ENCODE assay signal across 9 mouse cellular contexts in genomic region chr6:127122221-127122806, GRCm38 (mm10). TPM values are rescaled to one million over a fixed set of nuclear protein-coding genes. Genes with fewer than 3 reads are reported as not detected.
DNase-seq lines count a peak whose midpoint lies in the region; ATAC-seq lines count a peak whose summit lies in the region.
"Had no signal": no experiment of that assay in that cellular context is flagged by ENCODE, and none has a peak within 500 bp of the region (broad histone marks: within the 10 kb centered on the region; RNA-seq: fewer than 3 reads in every experiment).

No protein-coding gene starts in this region.

- 74% methylated on average over 4 of the region's 4 CpGs for WGBS in heart, embryonic 16.5 days
- 87% methylated on average over 4 of the region's 4 CpGs for WGBS in midbrain, embryonic 14.5 days
- 84% methylated on average over 4 of the region's 4 CpGs for whole genome bisulfite sequencing in midbrain, embryonic 16.5 days
- 81% methylated on average over 4 of the region's 4 CpGs for WGBS in stomach, embryonic 14.5 days

- H3K36me3 ChIP-seq in heart, embryonic 16.5 days (ENCODE audit: control insufficient read depth, insufficient read depth), result no peaks in the 10 kb centered on the region
- H3K36me3 ChIP-seq in midbrain, embryonic 14.5 days (ENCODE audit: control insufficient read depth, insufficient read depth, low read length), result no peaks in the 10 kb centered on the region
- H3K36me3 ChIP-seq in midbrain, embryonic 16.5 days (ENCODE audit: control insufficient read depth, insufficient read depth, low read length), result no peaks in the 10 kb centered on the region
- peaks cover 6% of the 10 kb centered on the region; the same call in 1 of the 2 replicates for H3K36me3 ChIP-seq in stomach, embryonic 14.5 days (ENCODE audit: control insufficient read depth, insufficient read depth, low read length)

- H3K27me3 ChIP-seq in heart, embryonic 16.5 days (ENCODE audit: control insufficient read depth, insufficient read depth, low read length), result no peaks in the 10 kb centered on the region
- H3K27me3 ChIP-seq in midbrain, embryonic 14.5 days (ENCODE audit: control insufficient read depth, insufficient read depth, low read length), result no peaks in the 10 kb centered on the region
- H3K27me3 ChIP-seq in midbrain, embryonic 16.5 days (ENCODE audit: control insufficient read depth, insufficient read depth, low read depth, low read length), result no peaks in the 10 kb centered on the region
- no peaks in the 10 kb centered on the region for H3K27me3 ChIP-seq in stomach, embryonic 14.5 days (ENCODE audit: control insufficient read depth, insufficient read depth, low read length)

- H3K4me2 ChIP-seq in heart, embryonic 16.5 days (ENCODE audit: low read depth, low read length), result no peak overlapping the region
- no peak overlapping the region for H3K4me2 ChIP-seq in midbrain, embryonic 14.5 days (ENCODE audit: low read length)
- H3K4me2 ChIP-seq in midbrain, embryonic 16.5 days (ENCODE audit: low read length), result no peak overlapping the region
- H3K4me2 ChIP-seq in stomach, embryonic 14.5 days (replicated peaks; ENCODE audit: low read depth, low read length), result no peak overlapping the region

- H3K9ac ChIP-seq in heart, embryonic 16.5 days (ENCODE audit: low read length), result no peak overlapping the region
- no peak overlapping the region for H3K9ac ChIP-seq in midbrain, embryonic 14.5 days (replicated peaks; ENCODE audit: low read length)
- H3K9ac ChIP-seq in midbrain, embryonic 16.5 days (ENCODE audit: low read depth, low read length), result no peak overlapping the region
- H3K9ac ChIP-seq in stomach, embryonic 14.5 days (replicated peaks; ENCODE audit: low read depth, low read length), result no peak overlapping the region

- no peak overlapping the region for H3K27ac ChIP-seq in heart, embryonic 16.5 days (ENCODE audit: low read length)
- no peak overlapping the region for H3K27ac ChIP-seq in midbrain, embryonic 14.5 days (replicated peaks; ENCODE audit: low read depth, low read length)
- H3K27ac ChIP-seq in midbrain, embryonic 16.5 days (ENCODE audit: low read length), result no peak overlapping the region
- H3K27ac ChIP-seq in stomach, embryonic 14.5 days (ENCODE audit: low read length), result no peak overlapping the region

- no peaks in the 10 kb centered on the region for H3K4me1 ChIP-seq in heart, embryonic 16.5 days (ENCODE audit: control insufficient read depth, insufficient read depth, low read length)
- H3K4me1 ChIP-seq in midbrain, embryonic 14.5 days (ENCODE audit: control insufficient read depth, insufficient read depth, low read length), result no peaks in the 10 kb centered on the region
- H3K4me1 ChIP-seq in midbrain, embryonic 16.5 days (ENCODE audit: control insufficient read depth, insufficient read depth, low read length), result no peaks in the 10 kb centered on the region
- H3K4me1 ChIP-seq in stomach, embryonic 14.5 days (ENCODE audit: control insufficient read depth, insufficient read depth, low read length), result no peaks in the 10 kb centered on the region

- peak; percentile 49; the same call in 1 of the 2 replicates for ATAC-seq in heart, embryonic 16.5 days (replicated peaks; ENCODE audit: extremely low read depth, insufficient read depth, low FRiP score)
- ATAC-seq in midbrain, embryonic 14.5 days (ENCODE audit: low FRiP score, low TSS enrichment), result no peak
- ATAC-seq in midbrain, embryonic 16.5 days, result no peak
- ATAC-seq in stomach, embryonic 14.5 days (ENCODE audit: insufficient number of reproducible peaks, insufficient read depth, low FRiP score, low read depth), result 0 out of 2 replicates have a peak, but pooled peaks have one; percentile 65

- H3K9me3 ChIP-seq in heart, embryonic 16.5 days (replicated peaks; ENCODE audit: control insufficient read depth, low read length), result no peaks in the 10 kb centered on the region
- H3K9me3 ChIP-seq in midbrain, embryonic 14.5 days (ENCODE audit: control insufficient read depth, low read length), result no peaks in the 10 kb centered on the region
- no peaks in the 10 kb centered on the region for H3K9me3 ChIP-seq in midbrain, embryonic 16.5 days (replicated peaks; ENCODE audit: control insufficient read depth, low read length, poor library complexity, severe bottlenecking)
- no peaks in the 10 kb centered on the region for H3K9me3 ChIP-seq in stomach, embryonic 14.5 days (ENCODE audit: control insufficient read depth, low read depth, low read length)

- DNase-seq in heart, adult 8-10 months (ENCODE audit: low spot score), result no peak
- DNase-seq in midbrain, embryonic 14.5 days, result peak; percentile 31
- peak; percentile 60 for DNase-seq in adrenal gland, postnatal 10 days
- DNase-seq in kidney, postnatal 10 days, result no peak
- DNase-seq in cerebellum, adult 18-20 months, result no peak
- DNase-seq: heart, postnatal 36 days had no signal

- no peak overlapping the region for H3K4me3 ChIP-seq in heart, embryonic 16.5 days (ENCODE audit: low read length)
- H3K4me3 ChIP-seq in midbrain, embryonic 14.5 days (replicated peaks; ENCODE audit: low read depth, low read length), result no peak overlapping the region
- no peak overlapping the region for H3K4me3 ChIP-seq in midbrain, embryonic 16.5 days (ENCODE audit: low read depth, low read length)
- no peak overlapping the region for H3K4me3 ChIP-seq in stomach, embryonic 14.5 days (ENCODE audit: low read depth, low read length)

RNA-seq across cellular contexts. Expression of gene Tigar, which starts 13.0 kb away (rescaled TPM):
- polyA plus RNA-seq in heart, embryonic 16.5 days (2015; fragmentation: Nextera tagmentation; extraction: Ambion mirVana), result 7.7 and 8.2 TPM in 2 replicates
- 10 to 100 TPM; 51.8 to 65.8 (median 59.1) TPM for total RNA-seq in heart, adult 8-10 months (2022)
- 5.0 and 6.5 TPM in 2 replicates for polyA plus RNA-seq in midbrain, embryonic 14.5 days (2014; fragmentation: Nextera tagmentation; extraction: Ambion mirVana)
- 5.9 and 7.4 TPM in 2 replicates for polyA plus RNA-seq in midbrain, embryonic 16.5 days (2015; fragmentation: Nextera tagmentation; extraction: Ambion mirVana)
- 10 to 100 TPM; 12.5 to 16.2 TPM for total RNA-seq in adrenal gland, postnatal 10 days (2021)
- polyA plus RNA-seq in stomach, embryonic 14.5 days (2014; fragmentation: Nextera tagmentation; extraction: Ambion mirVana), result 3.4 and 3.8 TPM in 2 replicates

RNA-seq across cellular contexts. Expression of gene Ccnd2, which starts 29.7 kb away (rescaled TPM):
- polyA plus RNA-seq in heart, embryonic 16.5 days (2015; fragmentation: Nextera tagmentation; extraction: Ambion mirVana), result 450 and 476 TPM in 2 replicates
- total RNA-seq in heart, adult 8-10 months (2022), result 100 to 1,000 TPM; 113 to 158 (median 137) TPM
- 252 and 477 TPM in 2 replicates for polyA plus RNA-seq in midbrain, embryonic 14.5 days (2014; fragmentation: Nextera tagmentation; extraction: Ambion mirVana)
- polyA plus RNA-seq in midbrain, embryonic 16.5 days (2015; fragmentation: Nextera tagmentation; extraction: Ambion mirVana), result 245 and 326 TPM in 2 replicates
- 100 to 1,000 TPM; 177 to 178 TPM for total RNA-seq in adrenal gland, postnatal 10 days (2021)
- 1,255 and 1,268 TPM in 2 replicates for polyA plus RNA-seq in stomach, embryonic 14.5 days (2014; fragmentation: Nextera tagmentation; extraction: Ambion mirVana)

RNA-seq across cellular contexts. Expression of gene Fgf23, which starts 49.6 kb away (rescaled TPM):
- polyA plus RNA-seq in heart, embryonic 16.5 days (2015; fragmentation: Nextera tagmentation; extraction: Ambion mirVana), result 0.16 and 0.20 TPM in 2 replicates
- not detected for total RNA-seq in heart, adult 8-10 months (2022)
- 0.18 TPM in 1 of 2 replicates, not detected in the other for polyA plus RNA-seq in midbrain, embryonic 14.5 days (2014; fragmentation: Nextera tagmentation; extraction: Ambion mirVana)
- polyA plus RNA-seq in midbrain, embryonic 16.5 days (2015; fragmentation: Nextera tagmentation; extraction: Ambion mirVana), result 0.26 and 0.39 TPM in 2 replicates
- not detected for total RNA-seq in adrenal gland, postnatal 10 days (2021)
- polyA plus RNA-seq in stomach, embryonic 14.5 days (2014; fragmentation: Nextera tagmentation; extraction: Ambion mirVana), result not detected in 2 replicates

Comparison
In these comparisons a context has a peak if more than half of its experiments do, and no peak if none do; other contexts are left out.
1. ATAC-seq: peak in heart, embryonic 16.5 days (single experiment) and stomach, embryonic 14.5 days (single experiment); none in midbrain, embryonic 14.5 days (single experiment) and midbrain, embryonic 16.5 days (single experiment).
2. DNase-seq: peak in midbrain, embryonic 14.5 days (single experiment) and adrenal gland, postnatal 10 days (single experiment); none in heart, adult 8-10 months (single experiment), kidney, postnatal 10 days (single experiment) and cerebellum, adult 18-20 months (0 of 2).